Mouse (Mus musculus) urinary bladder, postnatal 25 days (tissue): ENCODE measurements at regions not wholly inside any gene's neighbourhood (a gene's known extent, or its start where the extent isn't known, plus 50 kb on each side); places are given as distances from the start of the nearest gene placed in this dataset.

ENCODE experiments used
- DNase-seq: peaks from one replicate; pipeline ENCODE4 v3.0.0; 2022; ENCODE audit warnings: low spot score

GRCm38 (mm10) chr12:35429473-35429872, 105.4 kb downstream of the Ahr start:
- DNase-seq, result no peak

- no peak for DNase-seq
Observed at GRCm38 (mm10) chr12:35419206-35419605, 115.6 kb downstream of the Ahr start.

GRCm38 (mm10) chr12:35417943-35418342, 116.9 kb downstream of the Ahr start:
- DNase-seq, result no peak

GRCm38 (mm10) chr12:35416583-35416982, 118.3 kb downstream of the Ahr start:
- DNase-seq, result no peak

GRCm38 (mm10) chr12:35412715-35413114, 122.1 kb downstream of the Ahr start:
- no peak for DNase-seq

GRCm38 (mm10) chr12:35408461-35408860, 126.4 kb downstream of the Ahr start:
- no peak for DNase-seq

- no peak for DNase-seq
Observed at GRCm38 (mm10) chr12:35408044-35408443, 126.8 kb downstream of the Ahr start.

- no peak for DNase-seq
Observed at GRCm38 (mm10) chr12:35401853-35402252, 133.0 kb downstream of the Ahr start.

- no peak for DNase-seq
Observed at GRCm38 (mm10) chr12:35401219-35401618, 133.6 kb downstream of the Ahr start.

GRCm38 (mm10) chr12:35395211-35395610, 139.6 kb downstream of the Ahr start:
- no peak for DNase-seq

GRCm38 (mm10) chr12:35392111-35392510, 142.7 kb downstream of the Ahr start:
- no peak for DNase-seq

- no peak for DNase-seq
Observed at GRCm38 (mm10) chr12:35390266-35390665, 144.6 kb downstream of the Ahr start.

GRCm38 (mm10) chr12:35389839-35390238, 145.0 kb downstream of the Ahr start:
- DNase-seq, result no peak

GRCm38 (mm10) chr12:35384211-35384610, 150.6 kb downstream of the Ahr start:
- no peak for DNase-seq

GRCm38 (mm10) chr12:35377266-35377665, 157.6 kb downstream of the Ahr start:
- no peak for DNase-seq

- DNase-seq, result no peak
Observed at GRCm38 (mm10) chr12:35376365-35376764, 158.5 kb downstream of the Ahr start.

GRCm38 (mm10) chr12:35357901-35358300, 176.9 kb downstream of the Ahr start:
- DNase-seq, result no peak

GRCm38 (mm10) chr12:35338191-35338954, 196.5 kb downstream of the Ahr start:
- DNase-seq, result no peak

GRCm38 (mm10) chr12:35336314-35336713, 198.5 kb downstream of the Ahr start:
- no peak for DNase-seq

- DNase-seq, result no peak
Observed at GRCm38 (mm10) chr12:35334344-35335075, 200.3 kb downstream of the Ahr start.

- DNase-seq, result no peak
Observed at GRCm38 (mm10) chr12:35331303-35331702, 203.5 kb downstream of the Ahr start.

GRCm38 (mm10) chr12:35329699-35330098, 205.1 kb downstream of the Ahr start:
- DNase-seq, result no peak

- DNase-seq, result no peak
Observed at GRCm38 (mm10) chr12:35319571-35319970, 215.3 kb downstream of the Ahr start.
